Mouse (Mus musculus) limb, embryonic 13.5 days (tissue): ENCODE data around the gene Pde11a. TPM values are rescaled to one million over a fixed set of nuclear protein-coding genes. Genes with fewer than 3 reads are reported as not detected.

Experiments used
- ATAC-seq: fragments of 200-750 bp; cut with Nextera tagmentation; 2 replicates; pipeline ENCODE4 v1.8.0; 2017; ENCODE audit warnings: low read depth, moderate number of reproducible peaks, moderate TSS enrichment; ENCODE audit not compliant: low FRiP score
- H3K27ac ChIP-seq: fragments of 300-500 bp; sonication (generic); 2 replicates; pipeline ENCODE4 v1.5.1; 2015; ENCODE audit warnings: inconsistent platforms, mild to moderate bottlenecking, moderate library complexity
- H3K27me3 ChIP-seq: fragments of 300-500 bp; sonication (generic); 2 replicates; pipeline ENCODE4 v1.6.1; 2015; ENCODE audit warnings: mild to moderate bottlenecking, inconsistent platforms
- H3K36me3 ChIP-seq: fragments of 300-500 bp; sonication (generic); 2 replicates; pipeline ENCODE4 v1.6.1; 2015; ENCODE audit warnings: inconsistent platforms, mild to moderate bottlenecking, moderate library complexity
- H3K4me1 ChIP-seq: fragments of 300-500 bp; sonication (generic); 2 replicates; pipeline ENCODE4 v1.6.1; 2015; ENCODE audit warnings: inconsistent platforms
- H3K4me2 ChIP-seq: fragments of 300-500 bp; sonication (generic); replicated peaks from 2 replicates; pipeline ENCODE4 v1.6.1; 2015; ENCODE audit warnings: inconsistent platforms, mild to moderate bottlenecking, moderate library complexity
- H3K4me3 ChIP-seq: fragments of 300-500 bp; sonication (generic); 2 replicates; pipeline ENCODE4 v1.5.1; 2015; ENCODE audit warnings: moderate library complexity, mild to moderate bottlenecking, inconsistent platforms
- H3K9ac ChIP-seq: fragments of 300-500 bp; sonication (generic); 2 replicates; pipeline ENCODE4 v1.6.1; 2015; ENCODE audit warnings: mild to moderate bottlenecking, inconsistent platforms
- H3K9me3 ChIP-seq: fragments of 300-500 bp; sonication (generic); 2 replicates; pipeline ENCODE4 v1.6.1; 2016; ENCODE audit warnings: inconsistent platforms
- WGBS: fragments of 180-500 bp; shearing (Covaris S2); methylation state at CpG from one replicate; pipeline ENCODE4 v1.1.7; 2015; 5-methylcytosine and 5-hydroxymethylcytosine counted together
- polyA plus RNA-seq: library from polyadenylated mRNA; unstranded; fragments of >200 nt; fragmentation: Nextera tagmentation; extraction: Ambion mirVana; gene quantifications from 2 replicates; pipeline ENCODE4 v1.2.1, GENCODE M21; 2015

Pde11a gene
- polyA plus RNA-seq, 1 experiment from 2014 or later: 0.50 TPM

DNA sequence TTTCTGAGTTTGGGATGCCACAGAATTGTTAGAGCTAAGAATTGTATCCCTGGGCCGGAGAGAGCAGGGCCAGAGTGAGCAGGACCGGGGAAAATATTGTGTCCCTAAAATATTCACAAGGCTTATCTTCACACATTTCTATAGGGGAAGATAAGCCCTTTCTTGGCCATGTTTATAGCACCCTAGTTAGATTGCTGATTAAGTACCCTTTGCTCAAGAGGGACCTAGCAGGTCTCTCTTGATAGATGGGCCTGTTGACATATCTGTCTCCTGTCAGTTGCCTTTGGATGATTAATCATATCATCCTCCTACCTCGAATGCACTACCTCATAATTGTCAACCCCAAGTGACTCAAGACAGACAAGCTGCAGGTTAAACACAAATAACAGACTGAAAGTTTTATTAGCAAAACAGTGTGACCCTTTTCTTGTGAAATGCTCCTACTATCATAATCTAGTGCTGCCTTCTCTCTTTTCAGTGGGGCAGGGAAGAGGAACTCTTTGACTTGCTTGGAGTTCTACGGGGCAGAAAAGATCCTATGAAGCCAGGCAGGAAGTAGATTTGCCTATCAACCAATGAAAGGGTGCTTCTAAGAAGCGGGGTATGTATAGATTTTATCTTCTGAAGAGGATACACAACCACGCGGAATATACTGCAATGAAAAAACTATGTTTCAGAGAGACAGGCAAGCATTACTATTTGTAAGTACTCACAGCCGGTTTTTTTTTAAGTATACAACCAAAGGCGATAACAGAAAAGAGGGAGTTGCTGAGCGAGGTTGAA is 100.7 kb downstream of the Pde11a start:
- WGBS: 86% methylated on average over 10 of the region's 10 CpGs
- Histone ChIP-seq H3K27me3 (no peaks in the 10 kb centered on the region), H3K9me3 (no peaks in the 10 kb centered on the region), H3K36me3 (no peaks in the 10 kb centered on the region), H3K27ac (no peak overlapping the region), H3K4me1 (no peaks in the 10 kb centered on the region), H3K4me2 (no peak overlapping the region), H3K4me3 (no peak overlapping the region), H3K9ac (no peak overlapping the region)
- ATAC-seq: no peak

DNA sequence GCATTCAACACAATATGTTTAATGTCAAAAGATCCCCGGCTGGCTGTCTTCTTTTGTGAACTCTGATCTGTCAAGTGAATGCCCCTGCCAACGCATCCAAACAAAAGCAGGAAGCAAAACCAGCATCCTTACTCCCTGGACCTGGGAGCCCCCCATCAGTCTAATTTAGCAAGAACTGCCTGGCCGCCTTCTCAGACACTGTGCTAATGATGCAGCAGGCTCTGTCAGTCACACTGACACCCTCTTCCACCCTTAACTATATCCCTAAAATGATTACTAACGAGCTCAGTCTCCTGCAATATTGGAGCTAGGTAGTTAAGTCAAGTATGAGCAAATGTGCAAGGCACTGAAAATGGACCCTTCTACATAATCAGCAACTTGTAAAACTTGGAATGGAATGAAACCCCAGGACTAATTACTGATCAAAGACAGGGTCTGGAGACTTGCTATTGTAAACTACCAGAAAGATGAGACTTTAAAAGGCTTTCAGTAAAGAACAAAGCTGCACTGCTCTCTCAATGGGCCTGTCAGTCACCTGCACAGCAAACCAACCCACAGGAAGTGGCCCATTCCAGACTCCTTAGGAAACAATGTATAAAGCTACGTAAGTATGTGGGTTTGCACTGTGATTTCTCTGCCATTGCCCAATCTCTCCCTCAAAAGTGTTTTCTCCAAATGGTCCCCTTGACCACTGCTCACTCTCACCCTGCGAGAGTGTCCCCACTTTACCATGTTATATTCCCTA is 118.0 kb downstream of the Pde11a start:
- no peak overlapping the region for H3K27ac ChIP-seq
- H3K27me3 ChIP-seq: no peaks in the 10 kb centered on the region
- no peaks in the 10 kb centered on the region for H3K4me1 ChIP-seq
- H3K36me3 ChIP-seq: no peaks in the 10 kb centered on the region
- H3K4me3 ChIP-seq: no peak overlapping the region
- 30% methylated on average over 6 of the region's 6 CpGs for WGBS
- no peaks in the 10 kb centered on the region for H3K9me3 ChIP-seq
- no peak overlapping the region for H3K9ac ChIP-seq
- ATAC-seq: no peak
- no peak overlapping the region for H3K4me2 ChIP-seq

DNA sequence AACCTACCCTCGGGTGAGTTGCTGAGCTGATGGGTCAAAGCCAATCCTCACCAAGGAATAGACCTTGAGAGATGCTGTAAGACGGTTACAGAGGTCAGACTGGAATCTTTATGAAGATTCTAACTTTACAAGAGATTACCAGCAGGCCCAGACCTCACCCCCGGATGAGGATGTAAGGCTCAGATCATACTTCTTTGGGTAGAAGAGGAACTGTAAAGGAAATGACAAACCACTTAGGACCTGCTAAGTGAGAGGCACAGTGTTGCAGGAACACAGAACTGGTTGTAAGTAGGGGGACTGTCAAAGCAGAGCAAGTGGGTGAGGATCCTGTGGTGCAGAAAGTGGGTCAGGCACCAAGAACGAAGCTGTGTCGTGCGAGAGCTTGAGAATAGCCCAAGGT is 119.0 kb downstream of the Pde11a start:
- Histone ChIP-seq H3K36me3 (no peaks in the 10 kb centered on the region), H3K9ac (no peak overlapping the region), H3K4me1 (no peaks in the 10 kb centered on the region), H3K27me3 (no peaks in the 10 kb centered on the region), H3K4me2 (no peak overlapping the region), H3K9me3 (no peaks in the 10 kb centered on the region), H3K27ac (no peak overlapping the region), H3K4me3 (no peak overlapping the region)
- ATAC-seq: no peak
- WGBS: 71% methylated on average over 6 of the region's 6 CpGs

DNA sequence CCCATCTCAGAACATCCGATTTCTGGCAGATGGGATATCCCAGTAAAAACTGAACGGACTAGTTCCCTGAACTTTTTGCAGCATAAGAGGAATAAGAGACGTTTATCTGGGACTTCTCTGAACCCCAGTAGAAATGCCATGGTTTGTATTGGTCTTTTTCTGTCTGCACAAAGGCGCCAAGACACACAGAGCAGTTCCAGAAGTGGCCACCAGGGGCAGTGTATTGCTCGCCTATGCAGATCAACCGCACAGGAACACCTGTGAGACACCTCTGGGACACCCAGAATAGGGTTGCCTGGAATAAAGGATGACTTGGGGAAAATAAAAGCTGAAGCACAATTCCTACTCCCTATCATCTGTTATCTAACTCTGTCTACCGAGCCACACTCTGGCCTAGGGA is 122.4 kb downstream of the Pde11a start:
- Histone ChIP-seq H3K9me3 (no peaks in the 10 kb centered on the region), H3K36me3 (no peaks in the 10 kb centered on the region), H3K27ac (no peak overlapping the region), H3K27me3 (no peaks in the 10 kb centered on the region), H3K9ac (no peak overlapping the region), H3K4me2 (no peak overlapping the region), H3K4me3 (no peak overlapping the region), H3K4me1 (no peaks in the 10 kb centered on the region)
- no peak for ATAC-seq
- WGBS: 62% methylated on average over 7 of the region's 7 CpGs

DNA sequence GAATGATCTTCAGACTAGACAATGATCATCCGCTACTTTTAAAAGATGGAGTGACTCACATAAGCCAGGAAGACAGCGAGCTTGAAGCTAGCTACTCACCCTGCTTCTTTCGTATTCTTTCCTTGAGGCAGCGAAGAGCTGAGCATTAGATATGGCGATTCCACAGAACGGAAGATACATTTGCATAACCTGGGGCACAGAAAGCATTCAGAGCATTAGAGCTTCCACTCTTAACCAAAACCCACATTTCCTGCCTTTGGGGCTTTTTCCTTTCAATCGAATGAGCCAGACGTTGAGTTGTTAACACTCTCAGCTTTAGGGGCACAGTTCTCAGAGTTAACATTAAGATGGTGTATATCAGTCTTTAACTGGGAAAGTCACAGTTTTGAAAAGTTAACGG is 123.4 kb downstream of the Pde11a start:
- H3K4me2 ChIP-seq: no peak overlapping the region
- no peaks in the 10 kb centered on the region for H3K27me3 ChIP-seq
- H3K4me3 ChIP-seq: no peak overlapping the region
- WGBS: 84% methylated on average over 9 of the region's 9 CpGs
- H3K27ac ChIP-seq: no peak overlapping the region
- no peaks in the 10 kb centered on the region for H3K9me3 ChIP-seq
- no peaks in the 10 kb centered on the region for H3K4me1 ChIP-seq
- no peak overlapping the region for H3K9ac ChIP-seq
- no peak for ATAC-seq
- H3K36me3 ChIP-seq: no peaks in the 10 kb centered on the region

DNA sequence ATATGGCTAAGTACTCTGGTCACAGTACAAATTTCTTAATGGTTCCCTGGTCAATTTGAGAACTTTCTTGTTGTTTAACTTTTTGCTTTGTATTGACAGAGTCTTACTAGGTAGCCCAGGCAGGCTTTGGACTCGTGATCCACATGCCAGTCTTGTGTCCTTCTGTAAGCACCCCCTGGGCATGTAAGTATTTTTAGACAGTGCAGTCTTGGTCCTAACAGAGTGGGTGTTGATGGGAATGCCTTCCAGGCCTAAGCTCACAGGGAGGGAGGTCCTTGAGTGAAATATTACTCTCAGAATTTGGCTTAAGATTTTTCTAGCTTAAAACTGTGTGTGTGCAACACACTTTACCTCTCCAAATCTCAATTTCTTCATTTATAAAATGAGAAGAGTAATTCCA is 153.4 kb downstream of the Pde11a start:
- Histone ChIP-seq H3K4me3 (no peak overlapping the region), H3K9ac (no peak overlapping the region), H3K4me2 (no peak overlapping the region), H3K27me3 (no peaks in the 10 kb centered on the region), H3K9me3 (no peaks in the 10 kb centered on the region), H3K36me3 (no peaks in the 10 kb centered on the region), H3K27ac (no peak overlapping the region), H3K4me1 (no peaks in the 10 kb centered on the region)
- 40% methylated on average over 1 of the region's 1 CpGs for WGBS
- ATAC-seq: no peak

DNA sequence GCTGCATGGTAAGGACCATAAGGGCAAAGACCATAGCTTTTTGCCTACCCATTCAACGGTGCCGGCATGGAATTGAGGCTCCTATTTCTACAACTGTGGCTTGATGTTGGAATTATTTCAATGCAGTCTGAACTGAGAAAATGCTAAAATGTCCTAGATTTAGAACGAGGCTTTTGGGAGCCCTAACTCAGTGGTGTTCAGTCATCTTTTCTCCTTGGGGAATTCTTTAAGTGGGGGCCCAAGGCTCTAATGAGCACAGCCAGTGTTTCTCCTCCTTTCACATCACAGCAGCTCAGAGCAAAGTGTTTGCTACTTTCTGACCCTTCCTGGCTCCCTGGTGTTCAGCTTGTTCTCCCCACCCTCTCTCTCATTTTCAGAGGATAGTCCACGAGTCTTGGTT is 175.8 kb downstream of the Pde11a start:
- ATAC-seq: no peak
- H3K9ac ChIP-seq: no peak overlapping the region
- H3K4me2 ChIP-seq: no peak overlapping the region
- H3K4me3 ChIP-seq: no peak overlapping the region
- no peaks in the 10 kb centered on the region for H3K9me3 ChIP-seq
- no peaks in the 10 kb centered on the region for H3K36me3 ChIP-seq
- no peaks in the 10 kb centered on the region for H3K4me1 ChIP-seq
- H3K27me3 ChIP-seq: no peaks in the 10 kb centered on the region
- 73% methylated on average over 4 of the region's 4 CpGs for whole genome bisulfite sequencing
- H3K27ac ChIP-seq: no peak overlapping the region

DNA sequence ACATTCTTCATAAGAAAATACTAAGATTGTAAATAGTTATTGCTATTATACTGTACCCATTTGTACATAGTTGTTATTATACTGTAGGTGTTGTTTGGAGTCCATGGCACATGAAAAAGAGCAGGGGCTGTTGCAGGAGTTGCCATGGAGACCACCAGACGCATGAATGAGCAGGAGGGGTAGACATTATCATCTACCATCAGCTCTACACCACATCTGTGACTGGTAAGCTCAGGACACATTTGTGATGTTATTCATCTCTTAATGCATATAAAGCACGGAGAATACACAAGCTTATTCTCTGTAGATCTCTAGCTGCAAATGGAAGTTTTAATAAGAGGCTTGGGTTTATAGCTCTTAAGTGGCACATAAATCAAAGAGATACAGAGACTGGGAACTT is 179.6 kb downstream of the Pde11a start:
- Histone ChIP-seq H3K4me3 (no peak overlapping the region), H3K27me3 (no peaks in the 10 kb centered on the region), H3K9ac (no peak overlapping the region), H3K9me3 (no peaks in the 10 kb centered on the region), H3K4me2 (no peak overlapping the region), H3K27ac (no peak overlapping the region), H3K4me1 (no peaks in the 10 kb centered on the region), H3K36me3 (no peaks in the 10 kb centered on the region)
- 50% methylated on average over 2 of the region's 2 CpGs for WGBS
- ATAC-seq: no peak

DNA sequence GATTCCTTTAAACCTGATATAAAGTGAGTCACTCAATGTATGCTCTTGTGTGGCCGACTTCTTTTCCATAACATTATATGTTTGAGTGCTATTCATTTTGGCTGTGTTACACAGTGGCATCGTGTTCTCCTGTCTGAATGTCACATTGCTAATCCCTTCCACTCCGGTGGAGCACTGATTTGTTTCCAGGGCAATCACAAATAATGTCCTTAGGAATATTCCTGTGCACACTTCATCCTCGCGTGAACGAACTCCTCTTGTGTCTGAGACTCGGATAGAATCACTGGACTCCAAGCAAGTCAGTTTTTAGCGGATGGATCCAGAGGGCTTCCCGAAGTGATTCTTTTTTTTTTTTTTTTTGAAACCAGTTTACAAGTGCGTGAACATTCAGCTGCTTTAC is 197.4 kb downstream of the Pde11a start:
- 83% methylated on average over 10 of the region's 10 CpGs for WGBS
- Histone ChIP-seq H3K4me2 (no peak overlapping the region), H3K9ac (no peak overlapping the region), H3K27ac (no peak overlapping the region), H3K4me1 (peaks cover 10% of the 10 kb centered on the region), H3K4me3 (no peak overlapping the region), H3K9me3 (no peaks in the 10 kb centered on the region), H3K36me3 (no peaks in the 10 kb centered on the region), H3K27me3 (no peaks in the 10 kb centered on the region)
- ATAC-seq: no peak

DNA sequence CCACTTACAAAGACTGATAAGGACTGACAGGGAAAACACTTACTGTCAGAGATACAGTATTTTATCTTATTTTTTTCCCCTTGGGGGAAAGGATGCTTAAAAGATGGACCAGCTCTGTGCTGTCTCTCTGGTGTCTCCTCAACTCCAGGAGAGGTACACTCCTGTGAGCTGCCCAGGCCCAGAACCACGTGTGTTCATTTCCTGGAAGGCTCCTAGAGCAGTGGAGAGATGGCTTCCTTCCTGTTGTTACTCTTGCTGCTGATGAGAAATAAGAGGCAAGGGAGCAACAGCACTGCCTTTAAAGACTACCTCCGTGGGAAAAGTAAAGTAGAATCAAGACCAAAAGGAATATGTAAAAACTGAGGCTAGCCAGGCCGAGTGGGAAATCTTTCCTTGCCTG is 205.6 kb downstream of the Pde11a start:
- no peak overlapping the region for H3K4me3 ChIP-seq
- H3K9ac ChIP-seq: no peak overlapping the region
- no peaks in the 10 kb centered on the region for H3K36me3 ChIP-seq
- 56% methylated on average over 3 of the region's 3 CpGs for WGBS
- no peaks in the 10 kb centered on the region for H3K27me3 ChIP-seq
- peaks cover 21% of the 10 kb centered on the region for H3K4me1 ChIP-seq
- H3K27ac ChIP-seq: no peak overlapping the region
- ATAC-seq: no peak
- H3K4me2 ChIP-seq: no peak overlapping the region
- no peaks in the 10 kb centered on the region for H3K9me3 ChIP-seq

DNA sequence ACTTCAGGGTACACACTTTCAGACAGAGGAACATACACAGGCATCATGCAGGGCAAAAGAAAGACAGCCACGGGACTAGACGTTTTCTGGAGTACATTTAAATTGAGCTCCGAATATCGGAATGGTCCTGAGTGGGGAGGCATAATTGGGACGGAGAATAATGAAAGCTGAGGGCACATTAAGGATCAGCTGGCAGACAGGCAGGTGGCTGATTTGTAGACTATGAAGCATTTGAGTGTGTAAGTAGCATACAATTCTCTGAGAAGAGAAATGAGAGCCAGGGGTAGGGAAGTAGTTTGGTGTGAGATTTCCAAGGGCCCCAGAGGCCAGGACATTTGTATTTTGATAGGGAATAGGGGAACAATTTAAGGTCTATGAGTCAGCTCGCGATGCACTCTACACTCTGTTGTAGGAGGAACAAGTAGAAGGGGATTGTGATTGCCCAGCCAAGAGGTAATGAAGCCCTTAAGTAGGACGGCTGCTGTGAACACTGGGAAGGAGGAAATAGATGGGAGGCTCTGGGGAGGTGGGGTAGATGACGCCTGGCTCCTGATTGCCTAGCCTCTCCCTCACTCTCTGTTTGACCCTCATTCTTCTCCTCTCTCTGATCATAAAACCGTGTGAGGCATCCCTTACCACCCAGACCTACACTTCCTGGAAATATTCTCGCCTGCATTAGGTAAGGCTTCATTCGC is 208.5 kb downstream of the Pde11a start:
- Histone ChIP-seq H3K27me3 (no peaks in the 10 kb centered on the region), H3K4me2 (no peak overlapping the region), H3K9me3 (0 out of 2 replicates have a peak, but pooled peaks cover 4% of the 10 kb centered on the region), H3K9ac (no peak overlapping the region), H3K36me3 (no peaks in the 10 kb centered on the region), H3K27ac (no peak overlapping the region), H3K4me1 (peaks cover 10% of the 10 kb centered on the region; the same call in 1 of the 2 replicates), H3K4me3 (no peak overlapping the region)
- no peak for ATAC-seq
- WGBS: 57% methylated on average over 12 of the region's 12 CpGs

DNA sequence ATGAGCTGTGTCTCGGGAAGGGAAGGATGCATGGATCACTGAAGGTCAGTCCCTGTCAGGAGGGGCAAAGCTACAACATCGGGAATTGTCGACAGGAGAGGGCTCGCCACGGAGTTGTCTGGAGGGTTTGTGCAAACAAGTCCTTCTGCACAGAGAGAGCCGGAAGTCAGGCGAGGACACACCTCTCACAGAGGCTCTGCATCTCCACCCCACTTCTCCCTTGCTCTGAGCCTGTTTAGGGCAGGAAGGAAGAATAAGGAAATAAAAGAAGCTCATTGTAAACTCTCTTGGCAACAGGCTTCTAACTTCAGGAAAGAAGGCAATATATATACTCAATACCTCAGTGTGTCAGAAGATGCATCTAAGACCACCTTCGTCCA is 209.5 kb downstream of the Pde11a start:
- no peak for ATAC-seq
- Histone ChIP-seq H3K9me3 (0 out of 2 replicates have a peak, but pooled peaks cover 4% of the 10 kb centered on the region), H3K4me1 (peaks cover 8% of the 10 kb centered on the region; the same call in 1 of the 2 replicates), H3K4me3 (no peak overlapping the region), H3K27ac (no peak overlapping the region), H3K4me2 (no peak overlapping the region), H3K27me3 (no peaks in the 10 kb centered on the region), H3K9ac (no peak overlapping the region), H3K36me3 (no peaks in the 10 kb centered on the region)
- 63% methylated on average over 8 of the region's 8 CpGs for WGBS
